Mouse (Mus musculus) T-cell, adult 2 months (primary cell): ENCODE measurements around the gene Pgd.
"Not testable (repeated sequence)": the region's sequence is repeated elsewhere in the genome, so short reads cannot be mapped to it uniquely, and the experiment has no call there.

Experiments used
- DNase-seq: peaks from one replicate; pipeline ENCODE4 v3.0.0; 2022; ENCODE audit warnings: low spot score

Pgd gene

GRCm38 (mm10) chr4:149166215-149166946 lies at the start of gene Pgd:
TSS of gene Pgd (minus strand) at chr4:149166771.
- peak; percentile 95 for DNase-seq

- peak; percentile 5 for DNase-seq
Measured at GRCm38 (mm10) chr4:149215982-149216381, 49.4 kb upstream of the Pgd start.

GRCm38 (mm10) chr4:149215397-149215796 lies 48.8 kb upstream of the Pgd start:
- DNase-seq: no peak

GRCm38 (mm10) chr4:149214468-149214867 lies 47.9 kb upstream of the Pgd start:
- DNase-seq: not testable (repeated sequence)

GRCm38 (mm10) chr4:149213466-149213865 lies 46.9 kb upstream of the Pgd start:
- no peak for DNase-seq

- DNase-seq: peak; percentile 4
Measured at GRCm38 (mm10) chr4:149211441-149211840, 44.9 kb upstream of the Pgd start.

GRCm38 (mm10) chr4:149202467-149202866 lies 35.9 kb upstream of the Pgd start:
- DNase-seq: no peak

GRCm38 (mm10) chr4:149201110-149201509 lies 34.5 kb upstream of the Pgd start:
- no peak for DNase-seq

- no peak for DNase-seq
Measured at GRCm38 (mm10) chr4:149197180-149197579, 30.6 kb upstream of the Pgd start.

GRCm38 (mm10) chr4:149191103-149191502 lies 24.5 kb upstream of the Pgd start:
- no peak for DNase-seq

GRCm38 (mm10) chr4:149188563-149188962 lies 22.0 kb upstream of the Pgd start:
- DNase-seq: no peak

- peak; percentile 25 for DNase-seq
Measured at GRCm38 (mm10) chr4:149182755-149183154, 16.2 kb upstream of the Pgd start.

- no peak for DNase-seq
Measured at GRCm38 (mm10) chr4:149182192-149182591, 15.6 kb upstream of the Pgd start.

- DNase-seq: no peak
Measured at GRCm38 (mm10) chr4:149179573-149179972, 13.0 kb upstream of the Pgd start.

GRCm38 (mm10) chr4:149179160-149179559 lies 12.6 kb upstream of the Pgd start:
- no peak for DNase-seq

GRCm38 (mm10) chr4:149178328-149178727 lies 11.8 kb upstream of the Pgd start:
- DNase-seq: no peak

GRCm38 (mm10) chr4:149177046-149177445 lies 10.5 kb upstream of the Pgd start:
- DNase-seq: no peak

- no peak for DNase-seq
Measured at GRCm38 (mm10) chr4:149176645-149177044, 10.1 kb upstream of the Pgd start.

GRCm38 (mm10) chr4:149173661-149174060 lies 7.1 kb upstream of the Pgd start:
- no peak for DNase-seq

- no peak for DNase-seq
Measured at GRCm38 (mm10) chr4:149172666-149173065, 6.1 kb upstream of the Pgd start.

- no peak for DNase-seq
Measured at GRCm38 (mm10) chr4:149172083-149172482, 5.5 kb upstream of the Pgd start.

GRCm38 (mm10) chr4:149171581-149171981 lies 5.0 kb upstream of the Pgd start:
- no peak for DNase-seq

GRCm38 (mm10) chr4:149170394-149170931 lies 3.9 kb upstream of the Pgd start:
- DNase-seq: no peak

GRCm38 (mm10) chr4:149169926-149170325 lies 3.4 kb upstream of the Pgd start:
- DNase-seq: not testable (repeated sequence)
